Mouse (Mus musculus): ENCODE measurements around the gene Scamp4. TPM values are rescaled to one million over a fixed set of nuclear protein-coding genes. Genes with fewer than 3 reads are reported as not detected.

The Scamp4 gene
- polyA plus RNA-seq, 1 experiment, result not detected

DNA sequence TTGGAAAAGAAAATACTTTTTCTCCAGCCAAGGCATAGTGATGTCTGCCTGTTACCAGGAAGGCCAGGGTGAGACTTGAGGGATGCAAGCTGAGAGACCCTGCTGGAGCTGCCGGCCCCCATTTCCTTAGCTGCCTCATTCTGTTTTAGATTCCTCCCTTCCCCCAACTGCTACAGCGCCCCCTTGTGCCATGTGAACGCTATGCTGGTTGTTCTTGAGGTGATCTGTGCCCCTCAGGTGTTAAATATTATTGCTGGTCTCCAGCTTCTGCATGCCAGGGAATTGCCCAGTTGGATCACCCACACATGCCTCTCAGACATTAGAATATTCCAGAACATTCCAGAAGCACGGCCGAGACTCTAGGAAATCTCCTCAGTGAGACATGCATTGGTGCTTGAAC, 58.5 kb downstream of the Scamp4 start:
- 32% methylated on average over 5 of the region's 5 CpGs for WGBS
- Histone ChIP-seq H3K4me3 (ENCODE audit: insufficient read depth, low read depth, low read length) (no peak overlapping the region), H3K4me1 (ENCODE audit: control insufficient read depth, insufficient read depth, low read length) (peaks cover 30% of the 10 kb centered on the region), H3K27ac (ENCODE audit: insufficient read depth, low read depth, low read length) (no peak overlapping the region)
- TF ChIP-seq POLR2A (IDR thresholded peaks at IDR 0.05; ENCODE audit: insufficient read depth, low read depth, low read length) (no peak), CTCF (IDR thresholded peaks at IDR 0.05; ENCODE audit: insufficient read depth, low read depth, low read length) (peak; percentile 46)

DNA sequence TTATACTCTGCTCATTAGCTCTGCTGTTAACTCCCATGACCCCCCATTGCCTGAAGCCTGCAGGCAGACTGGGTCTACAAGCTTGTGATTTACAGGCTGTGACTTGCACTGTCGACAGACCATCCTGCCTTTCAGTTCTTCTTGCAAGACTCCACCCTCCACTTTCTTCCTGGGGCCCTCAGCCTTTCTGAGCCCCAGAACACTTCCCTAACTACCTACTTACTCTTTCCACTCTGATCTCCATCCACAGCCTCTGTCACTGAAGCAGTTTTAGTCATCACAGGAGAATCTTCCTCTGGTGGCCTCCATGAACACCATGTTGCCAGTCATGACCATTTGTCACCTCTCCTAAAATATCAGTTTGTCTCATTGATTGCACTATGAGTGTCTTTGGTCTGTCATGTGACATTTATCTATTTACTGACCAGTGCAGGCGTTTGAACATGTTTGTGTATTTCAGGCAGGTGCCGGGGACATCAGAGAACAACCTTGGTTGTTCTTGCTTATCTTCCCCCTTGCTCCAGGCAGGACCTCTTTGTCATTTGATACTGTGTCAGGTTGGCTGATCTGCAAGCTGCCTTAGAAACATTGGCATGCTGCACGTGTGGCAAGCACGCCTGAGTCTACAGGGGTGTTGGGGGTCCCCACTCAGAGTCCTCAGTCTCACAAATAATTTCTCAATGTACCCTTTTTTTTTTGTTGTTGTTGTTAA, 61.0 kb downstream of the Scamp4 start:
- H3K4me1 ChIP-seq (ENCODE audit: control insufficient read depth, insufficient read depth, low read length), result peaks cover 20% of the 10 kb centered on the region
- H3K27ac ChIP-seq (ENCODE audit: insufficient read depth, low read depth, low read length), result no peak overlapping the region
- no peak overlapping the region for H3K4me3 ChIP-seq (ENCODE audit: insufficient read depth, low read depth, low read length)
- 73% methylated on average over 5 of the region's 5 CpGs for WGBS
- TF ChIP-seq POLR2A (IDR thresholded peaks at IDR 0.05; ENCODE audit: insufficient read depth, low read depth, low read length), result no peak
- no peak for TF ChIP-seq CTCF (IDR thresholded peaks at IDR 0.05; ENCODE audit: insufficient read depth, low read depth, low read length)

DNA sequence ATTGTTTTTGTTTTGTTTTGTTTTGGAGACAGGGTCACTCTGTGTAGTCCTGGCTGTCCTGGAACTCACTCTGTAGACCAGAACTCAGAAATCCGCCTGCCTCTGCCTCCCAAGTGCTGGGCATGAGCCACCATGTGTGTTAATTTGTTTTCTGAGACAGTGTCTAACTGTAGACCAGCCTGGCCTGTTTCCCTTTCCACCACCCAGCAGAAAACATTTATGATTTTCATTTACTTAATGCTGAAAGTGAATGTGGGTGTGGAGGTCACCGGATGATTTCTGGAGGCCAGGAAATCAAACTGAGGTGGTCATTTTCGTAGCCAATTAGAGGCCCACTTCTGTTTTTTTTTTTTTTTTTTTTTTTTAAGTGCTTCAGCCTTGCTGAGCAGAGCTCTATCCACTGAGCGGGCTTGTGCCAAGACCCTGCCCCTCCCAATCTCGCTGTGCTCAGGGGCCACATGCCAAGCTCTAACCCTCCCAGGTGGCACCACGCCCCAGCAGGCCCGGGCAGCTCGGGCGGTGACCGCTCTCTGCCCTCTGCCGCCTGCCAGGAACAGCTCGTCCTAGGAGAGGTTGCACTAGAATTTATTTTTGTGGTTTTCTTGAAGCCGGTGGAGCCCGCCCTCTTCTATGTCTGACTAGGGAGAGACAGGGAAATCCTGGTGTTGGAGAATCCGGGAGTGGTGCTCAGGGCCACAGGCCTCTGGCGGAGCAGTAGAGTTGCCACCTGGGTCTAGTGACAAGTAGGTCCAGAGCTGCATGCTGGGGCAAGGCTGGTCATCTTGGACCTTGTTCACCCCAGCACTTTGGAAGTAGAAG, 61.7 kb downstream of the Scamp4 start:
- peak overlapping the region; percentile 55; the same call in 1 of the 2 replicates for H3K27ac ChIP-seq (ENCODE audit: insufficient read depth, low read depth, low read length)
- H3K4me1 ChIP-seq (ENCODE audit: control insufficient read depth, insufficient read depth, low read length), result peaks cover 15% of the 10 kb centered on the region
- H3K4me3 ChIP-seq (ENCODE audit: insufficient read depth, low read depth, low read length), result 0 out of 2 replicates have a peak overlapping the region, but pooled peaks have one; percentile 17
- TF ChIP-seq CTCF (IDR thresholded peaks at IDR 0.05; ENCODE audit: insufficient read depth, low read depth, low read length) (no peak), POLR2A (IDR thresholded peaks at IDR 0.05; ENCODE audit: insufficient read depth, low read depth, low read length) (no peak)
- 17% methylated on average over 16 of the region's 16 CpGs for WGBS

DNA sequence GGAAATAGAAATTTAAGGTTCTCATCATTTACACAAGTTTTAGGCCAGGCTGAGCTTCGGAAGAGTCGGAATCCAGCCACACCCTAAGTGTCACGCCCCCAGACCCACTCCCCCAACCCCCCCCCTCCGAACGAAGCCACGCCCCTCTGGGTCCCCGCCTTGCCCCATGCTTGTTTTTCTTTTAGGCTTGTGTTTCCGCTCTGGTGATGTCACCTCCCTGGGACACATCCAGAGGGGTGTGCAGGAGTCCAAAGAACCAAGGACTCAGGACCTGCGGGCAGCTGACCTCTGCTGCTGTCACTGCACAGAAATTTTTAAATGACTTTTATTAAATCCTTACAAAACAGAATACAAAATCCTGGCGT, 62.3 kb downstream of the Scamp4 start:
- TF ChIP-seq POLR2A (IDR thresholded peaks at IDR 0.05; ENCODE audit: insufficient read depth, low read depth, low read length) (no peak), CTCF (IDR thresholded peaks at IDR 0.05; ENCODE audit: insufficient read depth, low read depth, low read length) (no peak)
- 9% methylated on average over 10 of the region's 10 CpGs for WGBS
- Histone ChIP-seq H3K4me3 (ENCODE audit: insufficient read depth, low read depth, low read length) (no peak overlapping the region), H3K4me1 (ENCODE audit: control insufficient read depth, insufficient read depth, low read length) (peaks cover 18% of the 10 kb centered on the region), H3K27ac (ENCODE audit: insufficient read depth, low read depth, low read length) (no peak overlapping the region)

Other genes with a start within 250 kb of the Scamp4 start
- not detected in 2 replicates for gene Plk5, start 246.4 kb upstream of the Scamp4 start, polyA plus RNA-seq (2012; ENCODE audit: insufficient read depth, insufficient read length, low replicate concordance, missing spikeins)
- not detected in 2 replicates for gene Mex3d, start 215.2 kb upstream of the Scamp4 start, polyA plus RNA-seq (2012; ENCODE audit: insufficient read depth, insufficient read length, low replicate concordance, missing spikeins)
- gene Mbd3, start 203.3 kb upstream of the Scamp4 start, polyA plus RNA-seq (2012; ENCODE audit: insufficient read depth, insufficient read length, low replicate concordance, missing spikeins), result not detected in 2 replicates
- not detected in 2 replicates for gene Uqcr11, start 196.0 kb upstream of the Scamp4 start, polyA plus RNA-seq (2012; ENCODE audit: insufficient read depth, insufficient read length, low replicate concordance, missing spikeins)
- gene Tcf3, start 169.2 kb upstream of the Scamp4 start, polyA plus RNA-seq (2012; ENCODE audit: insufficient read depth, insufficient read length, low replicate concordance, missing spikeins), result not detected in 2 replicates
- gene Onecut3, start 108.0 kb upstream of the Scamp4 start, polyA plus RNA-seq (2012; ENCODE audit: insufficient read depth, insufficient read length, low replicate concordance, missing spikeins), result not detected in 2 replicates
- gene Atp8b3, start 63.7 kb upstream of the Scamp4 start, polyA plus RNA-seq (2012; ENCODE audit: insufficient read depth, insufficient read length, low replicate concordance, missing spikeins), result not detected in 2 replicates
- gene Rexo1, start 41.3 kb upstream of the Scamp4 start, polyA plus RNA-seq (2012; ENCODE audit: insufficient read depth, insufficient read length, low replicate concordance, missing spikeins), result not detected in 2 replicates
- gene Klf16, start 25.6 kb upstream of the Scamp4 start, polyA plus RNA-seq (2012; ENCODE audit: insufficient read depth, insufficient read length, low replicate concordance, missing spikeins), result not detected in 2 replicates
- gene Abhd17a, start 12.5 kb upstream of the Scamp4 start, polyA plus RNA-seq (2012; ENCODE audit: insufficient read depth, insufficient read length, low replicate concordance, missing spikeins), result not detected in 2 replicates
- not detected in 2 replicates for gene Adat3, start within 50 bp of the Scamp4 start, polyA plus RNA-seq (2012; ENCODE audit: insufficient read depth, insufficient read length, low replicate concordance, missing spikeins)
- not detected in 2 replicates for gene Gm49322, start 3.1 kb downstream of the Scamp4 start, polyA plus RNA-seq (2012; ENCODE audit: insufficient read depth, insufficient read length, low replicate concordance, missing spikeins)
- 431 TPM in 1 of 2 replicates, not detected in the other for gene Csnk1g2, start 20.0 kb downstream of the Scamp4 start, polyA plus RNA-seq (2012; ENCODE audit: insufficient read depth, insufficient read length, low replicate concordance, missing spikeins)
- gene Btbd2, start 54.2 kb downstream of the Scamp4 start, polyA plus RNA-seq (2012; ENCODE audit: insufficient read depth, insufficient read length, low replicate concordance, missing spikeins), result not detected in 2 replicates
- not detected in 2 replicates for gene Mknk2, start 75.2 kb downstream of the Scamp4 start, polyA plus RNA-seq (2012; ENCODE audit: insufficient read depth, insufficient read length, low replicate concordance, missing spikeins)
- gene Mob3a, start 99.1 kb downstream of the Scamp4 start, polyA plus RNA-seq (2012; ENCODE audit: insufficient read depth, insufficient read length, low replicate concordance, missing spikeins), result not detected in 2 replicates
- not detected in 2 replicates for gene Izumo4, start 99.3 kb downstream of the Scamp4 start, polyA plus RNA-seq (2012; ENCODE audit: insufficient read depth, insufficient read length, low replicate concordance, missing spikeins)
- 105 TPM in 1 of 2 replicates, not detected in the other for gene Ap3d1, start 139.4 kb downstream of the Scamp4 start, polyA plus RNA-seq (2012; ENCODE audit: insufficient read depth, insufficient read length, low replicate concordance, missing spikeins)
- 106 and 235 TPM in 2 replicates for gene Dot1l, start 152.3 kb downstream of the Scamp4 start, polyA plus RNA-seq (2012; ENCODE audit: insufficient read depth, insufficient read length, low replicate concordance, missing spikeins)
- gene Sf3a2, start 195.3 kb downstream of the Scamp4 start, polyA plus RNA-seq (2012; ENCODE audit: insufficient read depth, insufficient read length, low replicate concordance, missing spikeins), result not detected in 2 replicates
- gene Plekhj1, start 195.8 kb downstream of the Scamp4 start, polyA plus RNA-seq (2012; ENCODE audit: insufficient read depth, insufficient read length, low replicate concordance, missing spikeins), result not detected in 2 replicates
- gene Amh, start 202.4 kb downstream of the Scamp4 start, polyA plus RNA-seq (2012; ENCODE audit: insufficient read depth, insufficient read length, low replicate concordance, missing spikeins), result not detected in 2 replicates
- gene Jsrp1, start 210.6 kb downstream of the Scamp4 start, polyA plus RNA-seq (2012; ENCODE audit: insufficient read depth, insufficient read length, low replicate concordance, missing spikeins), result not detected in 2 replicates
- 801 TPM in 1 of 2 replicates, not detected in the other for gene Oaz1, start 223.8 kb downstream of the Scamp4 start, polyA plus RNA-seq (2012; ENCODE audit: insufficient read depth, insufficient read length, low replicate concordance, missing spikeins)
- not detected in 2 replicates for gene Lingo3, start 241.2 kb downstream of the Scamp4 start, polyA plus RNA-seq (2012; ENCODE audit: insufficient read depth, insufficient read length, low replicate concordance, missing spikeins)

Data from olfactory bulb, adult 2 months (tissue).